Mouse (Mus musculus): Measurements from ENCODE around the gene Katna1. TPM values are rescaled to one million over a fixed set of nuclear protein-coding genes. Genes with fewer than 3 reads are reported as not detected.

Gene Katna1
- polyA plus RNA-seq, 1 experiment, result 16.1 TPM

GRCm38 (mm10) chr10:7695286-7695685 lies 30.5 kb upstream of the Katna1 start:
- Histone ChIP-seq H3K79me2 (ENCODE audit: control insufficient read depth, insufficient read depth) (peaks cover 53% of the 10 kb centered on the region), H3K79me3 (ENCODE audit: low read depth) (peaks cover 28% of the 10 kb centered on the region), H3K4me3 (ENCODE audit: insufficient read depth, poor library complexity, severe bottlenecking) (no peak overlapping the region), H3K36me3 (ENCODE audit: control insufficient read depth, insufficient read depth) (peaks cover 91% of the 10 kb centered on the region), H3K27me3 (ENCODE audit: control insufficient read depth, insufficient read depth, insufficient read length) (no peaks in the 10 kb centered on the region), H3ac (ENCODE audit: control insufficient read depth, insufficient read length, low read depth) (no peak overlapping the region)
- TF ChIP-seq MYOD1 (IDR thresholded peaks at IDR 0.05; ENCODE audit: control insufficient read depth, insufficient read length, low read depth) (no peak), FOSL1 (IDR thresholded peaks at IDR 0.05; ENCODE audit: insufficient read depth, low read length, poor library complexity, severe bottlenecking) (no peak), USF1 (IDR thresholded peaks at IDR 0.05; ENCODE audit: low read depth) (no peak), CEBPB (IDR thresholded peaks at IDR 0.05; ENCODE audit: low read depth) (no peak), MAX (IDR thresholded peaks at IDR 0.05) (no peak), MYOG (IDR thresholded peaks at IDR 0.05; ENCODE audit: control insufficient read depth, extremely low read depth, insufficient read length) (no peak), CTCF (IDR thresholded peaks at IDR 0.05; ENCODE audit: control insufficient read depth, insufficient read depth, insufficient read length) (no peak)

GRCm38 (mm10) chr10:7700120-7700519 lies 25.7 kb upstream of the Katna1 start:
- H3K79me2 ChIP-seq (ENCODE audit: control insufficient read depth, insufficient read depth), result peaks cover 13% of the 10 kb centered on the region
- no peak overlapping the region for H3ac ChIP-seq (ENCODE audit: control insufficient read depth, insufficient read length, low read depth)
- TF ChIP-seq FOSL1 (IDR thresholded peaks at IDR 0.05; ENCODE audit: insufficient read depth, low read length, poor library complexity, severe bottlenecking) (no peak), MYOG (IDR thresholded peaks at IDR 0.05; ENCODE audit: control insufficient read depth, extremely low read depth, insufficient read length) (no peak), MYOD1 (IDR thresholded peaks at IDR 0.05; ENCODE audit: control insufficient read depth, insufficient read length, low read depth) (no peak), MAX (IDR thresholded peaks at IDR 0.05) (no peak), USF1 (IDR thresholded peaks at IDR 0.05; ENCODE audit: low read depth) (no peak), CTCF (IDR thresholded peaks at IDR 0.05; ENCODE audit: control insufficient read depth, insufficient read depth, insufficient read length) (no peak), CEBPB (IDR thresholded peaks at IDR 0.05; ENCODE audit: low read depth) (no peak)
- no peak overlapping the region for H3K4me3 ChIP-seq (ENCODE audit: insufficient read depth, poor library complexity, severe bottlenecking)
- H3K79me3 ChIP-seq (ENCODE audit: low read depth), result peaks cover 2% of the 10 kb centered on the region
- peaks cover 94% of the 10 kb centered on the region for H3K36me3 ChIP-seq (ENCODE audit: control insufficient read depth, insufficient read depth)
- H3K27me3 ChIP-seq (ENCODE audit: control insufficient read depth, insufficient read depth, insufficient read length), result no peaks in the 10 kb centered on the region

GRCm38 (mm10) chr10:7702586-7702985 lies 23.2 kb upstream of the Katna1 start:
- Histone ChIP-seq H3K79me2 (ENCODE audit: control insufficient read depth, insufficient read depth) (peaks cover 7% of the 10 kb centered on the region), H3ac (ENCODE audit: control insufficient read depth, insufficient read length, low read depth) (no peak overlapping the region), H3K79me3 (ENCODE audit: low read depth) (peaks cover under 1% of the 10 kb centered on the region), H3K4me3 (ENCODE audit: insufficient read depth, poor library complexity, severe bottlenecking) (no peak overlapping the region), H3K36me3 (ENCODE audit: control insufficient read depth, insufficient read depth) (peaks cover 95% of the 10 kb centered on the region), H3K27me3 (ENCODE audit: control insufficient read depth, insufficient read depth, insufficient read length) (no peaks in the 10 kb centered on the region)
- no peak for TF ChIP-seq FOSL1 (IDR thresholded peaks at IDR 0.05; ENCODE audit: insufficient read depth, low read length, poor library complexity, severe bottlenecking)
- no peak for TF ChIP-seq CEBPB (IDR thresholded peaks at IDR 0.05; ENCODE audit: low read depth)
- no peak for TF ChIP-seq MYOD1 (IDR thresholded peaks at IDR 0.05; ENCODE audit: control insufficient read depth, insufficient read length, low read depth)
- TF ChIP-seq MAX (IDR thresholded peaks at IDR 0.05), result no peak
- no peak for TF ChIP-seq MYOG (IDR thresholded peaks at IDR 0.05; ENCODE audit: control insufficient read depth, extremely low read depth, insufficient read length)
- TF ChIP-seq CTCF (IDR thresholded peaks at IDR 0.05; ENCODE audit: control insufficient read depth, insufficient read depth, insufficient read length), result no peak
- no peak for TF ChIP-seq USF1 (IDR thresholded peaks at IDR 0.05; ENCODE audit: low read depth)

- Histone ChIP-seq H3K79me2 (ENCODE audit: control insufficient read depth, insufficient read depth) (peaks cover 10% of the 10 kb centered on the region), H3K4me3 (ENCODE audit: insufficient read depth, poor library complexity, severe bottlenecking) (no peak overlapping the region), H3K27me3 (ENCODE audit: control insufficient read depth, insufficient read depth, insufficient read length) (no peaks in the 10 kb centered on the region), H3ac (ENCODE audit: control insufficient read depth, insufficient read length, low read depth) (no peak overlapping the region), H3K79me3 (ENCODE audit: low read depth) (peaks cover 3% of the 10 kb centered on the region), H3K36me3 (ENCODE audit: control insufficient read depth, insufficient read depth) (peaks cover 88% of the 10 kb centered on the region)
- no peak for TF ChIP-seq CTCF (IDR thresholded peaks at IDR 0.05; ENCODE audit: control insufficient read depth, insufficient read depth, insufficient read length)
- TF ChIP-seq MYOD1 (IDR thresholded peaks at IDR 0.05; ENCODE audit: control insufficient read depth, insufficient read length, low read depth), result no peak
- TF ChIP-seq USF1 (IDR thresholded peaks at IDR 0.05; ENCODE audit: low read depth), result no peak
- no peak for TF ChIP-seq MAX (IDR thresholded peaks at IDR 0.05)
- TF ChIP-seq CEBPB (IDR thresholded peaks at IDR 0.05; ENCODE audit: low read depth), result no peak
- no peak for TF ChIP-seq FOSL1 (IDR thresholded peaks at IDR 0.05; ENCODE audit: insufficient read depth, low read length, poor library complexity, severe bottlenecking)
- no peak for TF ChIP-seq MYOG (IDR thresholded peaks at IDR 0.05; ENCODE audit: control insufficient read depth, extremely low read depth, insufficient read length)
Measured at GRCm38 (mm10) chr10:7710121-7710520, 15.7 kb upstream of the Katna1 start.

GRCm38 (mm10) chr10:7712506-7712905 lies 13.3 kb upstream of the Katna1 start:
- Histone ChIP-seq H3ac (ENCODE audit: control insufficient read depth, insufficient read length, low read depth) (no peak overlapping the region), H3K79me3 (ENCODE audit: low read depth) (peaks cover 3% of the 10 kb centered on the region), H3K27me3 (ENCODE audit: control insufficient read depth, insufficient read depth, insufficient read length) (no peaks in the 10 kb centered on the region), H3K36me3 (ENCODE audit: control insufficient read depth, insufficient read depth) (peaks cover 76% of the 10 kb centered on the region), H3K4me3 (ENCODE audit: insufficient read depth, poor library complexity, severe bottlenecking) (no peak overlapping the region), H3K79me2 (ENCODE audit: control insufficient read depth, insufficient read depth) (peaks cover 10% of the 10 kb centered on the region)
- TF ChIP-seq MYOD1 (IDR thresholded peaks at IDR 0.05; ENCODE audit: control insufficient read depth, insufficient read length, low read depth) (no peak), USF1 (IDR thresholded peaks at IDR 0.05; ENCODE audit: low read depth) (no peak), CEBPB (IDR thresholded peaks at IDR 0.05; ENCODE audit: low read depth) (no peak), MYOG (IDR thresholded peaks at IDR 0.05; ENCODE audit: control insufficient read depth, extremely low read depth, insufficient read length) (no peak), FOSL1 (IDR thresholded peaks at IDR 0.05; ENCODE audit: insufficient read depth, low read length, poor library complexity, severe bottlenecking) (no peak), MAX (IDR thresholded peaks at IDR 0.05) (no peak), CTCF (IDR thresholded peaks at IDR 0.05; ENCODE audit: control insufficient read depth, insufficient read depth, insufficient read length) (no peak)

- H3K4me3 ChIP-seq (ENCODE audit: insufficient read depth, poor library complexity, severe bottlenecking), result no peak overlapping the region
- no peak overlapping the region for H3ac ChIP-seq (ENCODE audit: control insufficient read depth, insufficient read length, low read depth)
- H3K36me3 ChIP-seq (ENCODE audit: control insufficient read depth, insufficient read depth), result peaks cover 58% of the 10 kb centered on the region
- TF ChIP-seq FOSL1 (IDR thresholded peaks at IDR 0.05; ENCODE audit: insufficient read depth, low read length, poor library complexity, severe bottlenecking) (no peak), CEBPB (IDR thresholded peaks at IDR 0.05; ENCODE audit: low read depth) (no peak), USF1 (IDR thresholded peaks at IDR 0.05; ENCODE audit: low read depth) (no peak), CTCF (IDR thresholded peaks at IDR 0.05; ENCODE audit: control insufficient read depth, insufficient read depth, insufficient read length) (no peak), MYOG (IDR thresholded peaks at IDR 0.05; ENCODE audit: control insufficient read depth, extremely low read depth, insufficient read length) (no peak), MYOD1 (IDR thresholded peaks at IDR 0.05; ENCODE audit: control insufficient read depth, insufficient read length, low read depth) (no peak), MAX (IDR thresholded peaks at IDR 0.05) (no peak)
- no peaks in the 10 kb centered on the region for H3K79me3 ChIP-seq (ENCODE audit: low read depth)
- H3K27me3 ChIP-seq (ENCODE audit: control insufficient read depth, insufficient read depth, insufficient read length), result no peaks in the 10 kb centered on the region
- H3K79me2 ChIP-seq (ENCODE audit: control insufficient read depth, insufficient read depth), result no peaks in the 10 kb centered on the region
Measured at GRCm38 (mm10) chr10:7715056-7715455, 10.7 kb upstream of the Katna1 start.

All from C2C12 (cell line).